Mouse (Mus musculus): ENCODE results near the gene Nfyb.

The Nfyb gene

GRCm38 (mm10) chr10:82742578-82742977, 21.4 kb downstream of the Nfyb start:
- DNase-seq (ENCODE audit: low spot score): no peak

- DNase-seq (ENCODE audit: low spot score): no peak
Measured at GRCm38 (mm10) chr10:82741876-82742275, 22.1 kb downstream of the Nfyb start.

GRCm38 (mm10) chr10:82741354-82741753, 22.6 kb downstream of the Nfyb start:
- DNase-seq (ENCODE audit: low spot score): no peak

GRCm38 (mm10) chr10:82699296-82699941, 64.5 kb downstream of the Nfyb start:
- peak; percentile 33 for DNase-seq (ENCODE audit: low spot score)

- peak; percentile 81 for DNase-seq (ENCODE audit: low spot score)
Measured at GRCm38 (mm10) chr10:82698712-82699261, 65.2 kb downstream of the Nfyb start.

Data from spleen, adult 12 weeks (tissue).